Mouse (Mus musculus) left cerebral cortex, adult 8-10 months (tissue): ENCODE measurements around the gene Rint1. TPM values are rescaled to one million over a fixed set of nuclear protein-coding genes. Genes with fewer than 3 reads are reported as not detected.

ENCODE experiments used
- DNase-seq, 2 experiments: peaks; one replicate each; pipeline ENCODE4 v3.0.0; 2022; ENCODE audit warnings: low spot score in 2 of 2
- total RNA-seq, 4 experiments: library from RNA; stranded (reverse); gene quantifications; 2 replicates each; pipeline ENCODE4 v1.2.4; 2022

Gene Rint1
- total RNA-seq, 4 experiments from 2014 or later = 18.8 to 22.9 (median 21.0) TPM

DNA sequence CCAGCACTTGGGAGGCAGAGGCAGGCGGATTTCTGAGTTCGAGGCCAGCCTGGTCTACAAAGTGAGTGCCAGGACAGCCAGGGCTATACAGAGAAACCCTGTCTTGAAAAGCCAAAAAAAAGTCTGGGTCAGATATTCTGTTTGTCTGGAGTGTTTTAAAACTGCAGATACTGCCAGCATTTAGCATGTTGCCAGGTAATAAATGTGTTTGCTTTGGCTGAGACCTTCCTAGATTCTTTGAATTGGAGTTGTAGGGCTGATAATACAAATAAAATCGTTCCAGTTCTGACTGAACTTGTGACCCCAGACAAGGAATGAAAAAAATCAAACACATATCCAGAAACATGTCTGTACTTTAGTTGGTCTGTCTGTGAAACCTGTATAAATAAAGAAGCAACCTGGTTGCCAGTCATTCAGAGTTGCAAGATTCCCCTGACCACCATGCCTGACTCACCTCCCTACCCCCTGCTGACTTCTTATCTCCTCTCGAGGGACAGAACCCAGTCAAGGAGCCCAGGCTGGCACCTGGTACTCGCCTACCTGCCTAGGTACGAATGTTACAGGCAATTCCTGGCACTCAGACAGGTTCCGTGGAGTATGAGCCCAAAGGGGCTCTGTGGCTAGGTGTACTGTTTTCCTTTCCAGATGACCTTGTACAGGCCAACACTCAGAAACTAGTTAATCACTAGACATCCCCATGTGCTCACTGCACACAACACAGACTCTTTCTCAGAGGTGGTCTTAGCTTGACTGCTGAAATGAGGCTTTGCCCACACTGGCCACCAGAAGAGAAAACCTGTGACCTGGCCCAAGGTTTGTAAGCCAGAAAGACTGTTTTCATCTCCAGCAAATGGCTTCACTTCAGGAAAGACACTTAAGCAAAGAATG is 75.9 kb downstream of the Rint1 start:
- DNase-seq = no peak

DNA sequence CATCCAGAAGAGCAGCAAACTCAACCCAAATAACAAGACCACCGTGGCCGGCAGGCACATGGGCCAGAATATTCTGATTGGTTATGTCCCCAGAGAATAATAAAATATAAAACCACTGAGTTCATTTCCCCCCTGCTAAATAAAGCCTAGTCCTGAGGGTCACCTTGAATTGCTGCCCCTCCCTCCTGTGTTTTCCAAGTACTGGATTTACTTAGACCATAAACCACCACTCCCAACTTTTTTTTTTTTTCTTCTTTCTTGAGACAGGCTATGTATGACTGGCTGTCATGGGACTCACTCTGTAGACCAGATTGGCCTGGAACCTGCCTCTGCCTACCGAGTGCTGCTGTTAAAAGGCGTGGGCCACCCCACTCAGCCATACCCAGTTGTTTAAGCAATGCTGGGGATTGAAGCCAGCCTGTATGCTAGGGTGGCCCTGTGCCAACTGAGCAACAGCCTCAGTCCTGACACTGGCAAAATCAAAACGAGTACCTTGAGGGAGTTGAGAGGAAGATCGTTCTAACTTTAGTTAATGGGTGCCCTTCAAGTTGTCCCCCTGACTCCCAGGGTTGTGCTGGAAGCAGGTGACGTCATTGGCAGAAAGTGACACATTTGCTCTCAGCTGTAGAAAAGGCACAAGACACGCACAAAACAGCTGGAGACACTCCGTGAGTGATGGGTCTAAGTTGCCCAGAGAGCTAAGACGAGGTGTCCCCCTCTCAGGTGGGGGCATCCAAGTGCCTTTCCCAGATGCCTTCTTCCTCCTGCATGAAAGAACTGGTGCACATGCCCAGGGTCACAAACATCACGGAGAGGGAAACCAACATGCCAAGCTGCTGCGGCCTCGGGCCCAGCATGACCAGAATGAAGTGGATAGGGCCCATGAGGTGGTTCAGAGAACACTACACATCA is 76.8 kb downstream of the Rint1 start:
- no peak for DNase-seq

DNA sequence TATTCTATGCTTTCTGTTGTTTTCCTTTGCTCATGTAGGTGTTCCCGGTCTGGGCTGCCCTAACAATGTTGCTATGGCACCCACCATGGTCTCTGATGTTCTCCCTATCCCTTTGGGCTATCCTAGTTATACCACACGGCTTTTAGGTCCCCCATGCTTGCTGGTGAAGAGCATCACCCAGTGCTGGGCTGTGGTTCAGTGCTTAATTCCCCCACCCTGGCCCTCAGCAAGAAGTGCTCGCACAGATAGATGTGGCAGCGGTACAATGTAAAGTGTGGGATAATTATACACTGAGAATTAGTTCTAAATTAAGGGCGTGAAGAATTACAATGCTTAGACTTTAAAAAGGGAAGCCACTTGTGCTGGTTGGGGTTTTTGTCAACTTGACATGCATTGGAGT is 78.4 kb downstream of the Rint1 start:
- DNase-seq = no peak

Other genes with a start within 250 kb of the Rint1 start
- gene Srpk2, start 103.1 kb upstream of the Rint1 start, total RNA-seq = 100 to 1,000 TPM; 175 to 211 (median 194) TPM
- gene Pus7, start 4.0 kb upstream of the Rint1 start, total RNA-seq = 10 to 100 TPM; 15.7 to 22.8 (median 17.8) TPM
- 10 to 100 TPM; 69.2 to 86.5 (median 78.1) TPM for gene Tomm7, start 56.5 kb downstream of the Rint1 start, total RNA-seq
- 10 to 100 TPM; 17.3 to 20.5 (median 18.6) TPM for gene Fam126a, start 243.0 kb downstream of the Rint1 start, total RNA-seq